Mouse (Mus musculus): ENCODE data around the gene Prpf19.

DNA sequence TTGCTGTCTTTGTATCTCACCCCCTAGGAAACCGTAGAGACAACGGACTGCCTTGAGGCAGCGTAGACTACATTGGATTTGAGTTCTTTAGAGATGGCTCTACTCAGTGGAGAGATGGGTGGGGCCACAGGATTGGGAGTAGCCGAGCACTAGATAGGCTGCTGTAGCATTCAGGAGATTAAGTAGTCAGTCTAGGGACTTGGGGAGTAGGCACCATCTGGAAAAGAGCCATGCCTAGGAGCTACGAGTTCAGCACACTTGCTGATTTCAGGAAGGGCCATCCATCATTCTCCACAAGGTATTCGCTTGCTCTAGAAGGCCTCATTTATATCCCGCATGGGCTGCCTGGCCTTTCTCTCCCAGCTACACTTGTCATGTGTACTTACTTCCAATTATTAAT lies 48.9 kb upstream of the Prpf19 start:
- TF ChIP-seq POLR2A (IDR thresholded peaks at IDR 0.05; ENCODE audit: borderline replicate concordance, low read depth, low read length) (no peak), CTCF (IDR thresholded peaks at IDR 0.05; ENCODE audit: low read depth, low read length) (no peak)
